Mouse (Mus musculus): ENCODE results near the gene Olfr891. TPM values are rescaled to one million over a fixed set of nuclear protein-coding genes. Genes with fewer than 3 reads are reported as not detected.
"Not testable (repeated sequence)": the region's sequence is repeated elsewhere in the genome, so short reads cannot be mapped to it uniquely, and the experiment has no call there.

The Olfr891 gene
- polyA plus RNA-seq (2015; fragmentation: Nextera tagmentation; extraction: Ambion mirVana): not detected in 2 replicates

DNA sequence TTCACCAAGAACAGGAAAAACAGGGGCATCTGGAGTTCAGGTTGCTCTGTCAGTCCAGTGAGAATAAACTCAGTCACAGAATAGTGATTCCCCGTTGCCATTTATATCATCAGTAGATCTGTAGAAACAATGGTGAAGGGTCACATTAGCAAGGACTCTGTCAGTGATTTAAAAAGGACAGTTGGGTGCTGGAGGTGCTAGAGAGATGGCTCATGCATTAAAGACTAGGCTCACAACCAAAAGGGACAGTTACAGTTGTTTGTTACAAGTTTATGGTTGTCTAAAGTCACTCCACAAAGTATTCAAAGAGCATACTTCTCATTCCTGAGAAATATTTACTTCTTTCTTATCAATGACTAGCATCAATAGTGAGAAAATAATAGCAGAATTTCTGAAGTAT is at the start of gene Olfr891:
TSS of gene Olfr891 (minus strand) at position 101 of the 400 bp plus-strand sequence.
- no peak within 1 kb of the TSS for H3K27ac ChIP-seq (ENCODE audit: low read length)
- H3K4me2 ChIP-seq (ENCODE audit: low read depth, low read length): no peak within 1 kb of the TSS
- no peaks in the 10 kb centered on the region for H3K4me1 ChIP-seq (ENCODE audit: control insufficient read depth, insufficient read depth, low read length)
- no peak for ATAC-seq (replicated peaks; ENCODE audit: extremely low read depth, insufficient read depth, low FRiP score)
- WGBS: 68% methylated on average over 1 of the region's 1 CpGs
- no peak within 1 kb of the TSS for H3K9ac ChIP-seq (ENCODE audit: low read length)
- H3K4me3 ChIP-seq (ENCODE audit: low read length): no peak within 1 kb of the TSS
- no peaks in the 10 kb centered on the region for H3K36me3 ChIP-seq (ENCODE audit: control insufficient read depth, insufficient read depth)
- peaks cover 7% of the 10 kb centered on the region for H3K9me3 ChIP-seq (replicated peaks; ENCODE audit: control insufficient read depth, low read length)
- H3K27me3 ChIP-seq (ENCODE audit: control insufficient read depth, insufficient read depth, low read length): no peaks in the 10 kb centered on the region

DNA sequence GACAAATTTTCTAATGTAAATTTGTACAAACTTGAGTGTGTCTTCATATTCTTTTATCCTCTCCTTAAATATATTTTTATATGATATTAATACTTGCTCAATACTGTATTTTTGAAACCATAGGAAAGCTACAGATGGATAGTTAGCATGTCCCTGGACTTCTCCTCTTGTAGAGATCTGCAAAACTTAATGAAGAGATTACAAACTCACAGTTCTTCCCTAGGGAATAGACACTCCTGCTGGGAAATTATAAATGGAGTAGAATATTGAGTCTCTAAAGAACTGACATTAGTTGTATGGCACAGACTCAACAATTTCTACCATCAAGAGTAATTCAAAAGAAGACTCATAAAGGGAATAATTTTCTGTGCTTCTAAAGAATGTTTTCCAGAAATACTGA is 37.1 kb upstream of the Olfr891 start, which contains the start of gene Olfr894:
TSS of gene Olfr894 (plus strand) at position 301 of the 400 bp plus-strand sequence.
- Histone ChIP-seq H3K27me3 (ENCODE audit: control insufficient read depth, insufficient read depth, low read length) (no peaks in the 10 kb centered on the region), H3K4me3 (ENCODE audit: low read length) (no peak within 1 kb of the TSS)

DNA sequence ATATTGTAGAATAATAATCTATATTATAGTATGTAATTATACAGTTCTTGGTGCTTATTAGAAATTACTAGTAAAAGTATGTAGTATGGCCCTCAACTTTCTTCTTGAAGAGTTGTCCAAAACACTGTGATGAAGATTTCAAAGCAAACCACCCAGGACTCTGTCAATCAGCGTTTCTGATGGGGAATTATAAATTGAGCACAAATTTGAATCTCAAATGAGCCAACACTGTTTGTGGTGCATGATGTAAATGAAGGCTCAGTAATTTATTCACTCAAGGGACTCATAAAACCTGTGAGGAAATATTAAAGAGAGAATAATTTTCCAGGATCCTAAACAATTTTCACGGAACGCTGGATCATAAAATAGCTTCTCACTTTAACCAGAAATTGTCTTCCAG is 27.4 kb upstream of the Olfr891 start, which contains the start of gene Olfr893:
TSS of gene Olfr893 (plus strand) at position 301 of the 400 bp plus-strand sequence.
- ATAC-seq (replicated peaks; ENCODE audit: extremely low read depth, insufficient read depth, low FRiP score): no peak
- Histone ChIP-seq H3K27ac (ENCODE audit: low read length) (no peak within 1 kb of the TSS), H3K9me3 (replicated peaks; ENCODE audit: control insufficient read depth, low read length) (no peaks in the 10 kb centered on the region), H3K27me3 (ENCODE audit: control insufficient read depth, insufficient read depth, low read length) (no peaks in the 10 kb centered on the region), H3K36me3 (ENCODE audit: control insufficient read depth, insufficient read depth) (no peaks in the 10 kb centered on the region), H3K4me1 (ENCODE audit: control insufficient read depth, insufficient read depth, low read length) (no peaks in the 10 kb centered on the region), H3K4me2 (ENCODE audit: low read depth, low read length) (no peak within 1 kb of the TSS), H3K9ac (ENCODE audit: low read length) (no peak within 1 kb of the TSS), H3K4me3 (ENCODE audit: low read length) (no peak within 1 kb of the TSS)
- WGBS: 83% methylated on average over 3 of the region's 3 CpGs

More for the DNA sequence above, 37.1 kb upstream of the Olfr891 start, which contains the start of gene Olfr894:
- no peak within 1 kb of the TSS for H3K4me2 ChIP-seq (ENCODE audit: low read depth, low read length)
- no peak for ATAC-seq (replicated peaks; ENCODE audit: extremely low read depth, insufficient read depth, low FRiP score)
- no peak within 1 kb of the TSS for H3K9ac ChIP-seq (ENCODE audit: low read length)
- H3K27ac ChIP-seq (ENCODE audit: low read length): no peak within 1 kb of the TSS
- H3K9me3 ChIP-seq (replicated peaks; ENCODE audit: control insufficient read depth, low read length): peaks cover 3% of the 10 kb centered on the region; the same call in 1 of the 2 replicates
- H3K4me1 ChIP-seq (ENCODE audit: control insufficient read depth, insufficient read depth, low read length): no peaks in the 10 kb centered on the region
- H3K36me3 ChIP-seq (ENCODE audit: control insufficient read depth, insufficient read depth): no peaks in the 10 kb centered on the region

DNA sequence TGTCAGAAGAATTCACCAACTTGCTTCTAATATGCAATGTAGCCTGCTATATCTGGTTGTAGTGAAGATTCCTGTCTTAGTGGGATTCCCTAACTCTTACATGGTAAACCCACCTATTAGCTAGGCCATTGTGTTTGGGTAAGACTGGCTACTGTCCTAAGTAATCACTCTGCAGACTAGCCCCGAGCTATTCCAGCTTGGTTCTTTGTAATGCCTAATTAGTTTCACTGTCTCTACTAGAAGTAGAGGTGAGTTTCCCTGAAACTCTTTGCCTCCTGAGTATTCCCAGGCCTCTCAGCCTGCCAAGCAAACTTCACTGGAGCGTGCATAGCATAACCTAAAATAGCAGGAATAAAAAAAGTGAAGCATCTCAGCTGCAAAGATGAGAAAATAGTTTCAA is 12.3 kb downstream of the Olfr891 start:
- H3K4me1 ChIP-seq (ENCODE audit: control insufficient read depth, insufficient read depth, low read length); H3K9me3 ChIP-seq (replicated peaks; ENCODE audit: control insufficient read depth, low read length); H3K4me3 ChIP-seq (ENCODE audit: low read length); H3K27ac ChIP-seq (ENCODE audit: low read length); H3K9ac ChIP-seq (ENCODE audit: low read length); H3K36me3 ChIP-seq (ENCODE audit: control insufficient read depth, insufficient read depth); H3K4me2 ChIP-seq (ENCODE audit: low read depth, low read length); ATAC-seq (replicated peaks; ENCODE audit: extremely low read depth, insufficient read depth, low FRiP score); H3K27me3 ChIP-seq (ENCODE audit: control insufficient read depth, insufficient read depth, low read length): not testable (repeated sequence)
- WGBS: 39% methylated on average over 2 of the region's 2 CpGs

DNA sequence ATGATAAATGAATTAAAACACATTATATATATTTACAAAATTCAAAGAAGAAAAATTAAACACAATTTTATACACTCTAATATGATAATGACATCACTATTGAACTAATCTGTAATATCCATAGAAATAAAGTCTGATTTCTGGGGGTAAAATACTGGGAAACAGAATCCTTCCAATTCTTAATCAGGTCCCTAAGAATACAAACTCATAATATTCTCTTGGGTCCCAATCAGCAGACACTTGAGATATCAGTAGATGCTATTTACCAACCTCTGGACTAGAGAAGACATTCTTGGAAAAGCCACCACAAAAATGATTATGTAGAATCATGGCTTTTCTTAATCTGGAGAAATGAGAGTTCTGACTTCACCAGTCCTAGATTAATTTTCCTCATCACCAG is 38.4 kb downstream of the Olfr891 start, which contains the start of gene Olfr890:
TSS of gene Olfr890 (plus strand) at position 301 of the 400 bp plus-strand sequence.
- no peak for ATAC-seq (replicated peaks; ENCODE audit: extremely low read depth, insufficient read depth, low FRiP score)
- H3K4me3 ChIP-seq (ENCODE audit: low read length): no peak within 1 kb of the TSS

More for the DNA sequence above, 38.4 kb downstream of the Olfr891 start, which contains the start of gene Olfr890:
- H3K9me3 ChIP-seq (replicated peaks; ENCODE audit: control insufficient read depth, low read length): no peaks in the 10 kb centered on the region; the same call in 1 of the 2 replicates
- H3K27me3 ChIP-seq (ENCODE audit: control insufficient read depth, insufficient read depth, low read length): no peaks in the 10 kb centered on the region
- H3K36me3 ChIP-seq (ENCODE audit: control insufficient read depth, insufficient read depth): no peaks in the 10 kb centered on the region
- H3K4me1 ChIP-seq (ENCODE audit: control insufficient read depth, insufficient read depth, low read length): no peaks in the 10 kb centered on the region
- H3K4me2 ChIP-seq (ENCODE audit: low read depth, low read length): no peak within 1 kb of the TSS
- no peak within 1 kb of the TSS for H3K9ac ChIP-seq (ENCODE audit: low read length)
- H3K27ac ChIP-seq (ENCODE audit: low read length): no peak within 1 kb of the TSS

Other genes starting within 250 kb of the Olfr891 start
- gene Olfr881, start 189.0 kb downstream of the Olfr891 start, polyA plus RNA-seq (2015; fragmentation: Nextera tagmentation; extraction: Ambion mirVana): not detected in 2 replicates
- not detected in 2 replicates for gene Olfr883, start 155.0 kb downstream of the Olfr891 start, polyA plus RNA-seq (2015; fragmentation: Nextera tagmentation; extraction: Ambion mirVana)
- not detected in 2 replicates for gene Olfr884, start 134.3 kb downstream of the Olfr891 start, polyA plus RNA-seq (2015; fragmentation: Nextera tagmentation; extraction: Ambion mirVana)
- gene Olfr885, start 119.5 kb downstream of the Olfr891 start, polyA plus RNA-seq (2015; fragmentation: Nextera tagmentation; extraction: Ambion mirVana): not detected in 2 replicates
- gene Olfr887, start 96.7 kb downstream of the Olfr891 start, polyA plus RNA-seq (2015; fragmentation: Nextera tagmentation; extraction: Ambion mirVana): not detected in 2 replicates
- gene Olfr888, start 72.7 kb downstream of the Olfr891 start, polyA plus RNA-seq (2015; fragmentation: Nextera tagmentation; extraction: Ambion mirVana): not detected in 2 replicates
- gene Olfr889, start 65.6 kb downstream of the Olfr891 start, polyA plus RNA-seq (2015; fragmentation: Nextera tagmentation; extraction: Ambion mirVana): 0.02 and 0.04 TPM in 2 replicates
- not detected in 2 replicates for gene Olfr890, start 38.3 kb downstream of the Olfr891 start, polyA plus RNA-seq (2015; fragmentation: Nextera tagmentation; extraction: Ambion mirVana)
- not detected in 2 replicates for gene Olfr893, start 27.5 kb upstream of the Olfr891 start, polyA plus RNA-seq (2015; fragmentation: Nextera tagmentation; extraction: Ambion mirVana)
- not detected in 2 replicates for gene Olfr894, start 37.2 kb upstream of the Olfr891 start, polyA plus RNA-seq (2015; fragmentation: Nextera tagmentation; extraction: Ambion mirVana)
- not detected in 2 replicates for gene Olfr143, start 72.0 kb upstream of the Olfr891 start, polyA plus RNA-seq (2015; fragmentation: Nextera tagmentation; extraction: Ambion mirVana)
- gene Olfr895, start 87.0 kb upstream of the Olfr891 start, polyA plus RNA-seq (2015; fragmentation: Nextera tagmentation; extraction: Ambion mirVana): not detected in 2 replicates
- not detected in 2 replicates for gene Olfr896-ps1, start 110.3 kb upstream of the Olfr891 start, polyA plus RNA-seq (2015; fragmentation: Nextera tagmentation; extraction: Ambion mirVana)
- gene Olfr25, start 148.2 kb upstream of the Olfr891 start, polyA plus RNA-seq (2015; fragmentation: Nextera tagmentation; extraction: Ambion mirVana): not detected in 2 replicates
- gene Olfr898, start 167.6 kb upstream of the Olfr891 start, polyA plus RNA-seq (2015; fragmentation: Nextera tagmentation; extraction: Ambion mirVana): not detected in 2 replicates
- not detected in 2 replicates for gene Olfr250, start 186.1 kb upstream of the Olfr891 start, polyA plus RNA-seq (2015; fragmentation: Nextera tagmentation; extraction: Ambion mirVana)
- not detected in 2 replicates for gene Olfr251, start 196.3 kb upstream of the Olfr891 start, polyA plus RNA-seq (2015; fragmentation: Nextera tagmentation; extraction: Ambion mirVana)
- not detected in 2 replicates for gene Olfr147, start 220.9 kb upstream of the Olfr891 start, polyA plus RNA-seq (2015; fragmentation: Nextera tagmentation; extraction: Ambion mirVana)
- gene Olfr901, start 248.6 kb upstream of the Olfr891 start, polyA plus RNA-seq (2015; fragmentation: Nextera tagmentation; extraction: Ambion mirVana): not detected in 2 replicates

All from heart, embryonic 16.5 days (tissue).